Mouse (Mus musculus) lung, embryonic 14.5 days (tissue): Measurements from ENCODE around the gene Hamp. TPM values are rescaled to one million over a fixed set of nuclear protein-coding genes. Genes with fewer than 3 reads are reported as not detected.
"Not testable (repeated sequence)": the region's sequence is repeated elsewhere in the genome, so short reads cannot be mapped to it uniquely, and the experiment has no call there.

Source experiments
- ATAC-seq: fragments of 200-750 bp; cut with Nextera tagmentation; 2 replicates; pipeline ENCODE4 v1.8.0; 2017; ENCODE audit warnings: mild to moderate bottlenecking, moderate TSS enrichment, moderate library complexity; ENCODE audit not compliant: insufficient read depth
- DNase-seq: peaks from one replicate; pipeline ENCODE4 v3.0.0-alpha.2; 2015
- H3K27ac ChIP-seq: fragments of 300-500 bp; sonication (generic); 2 replicates; pipeline ENCODE4 v1.5.1; 2014; ENCODE audit warnings: low read depth, mild to moderate bottlenecking, moderate library complexity
- H3K27me3 ChIP-seq: fragments of 300-500 bp; sonication (generic); 2 replicates; pipeline ENCODE4 v1.6.1; 2014; ENCODE audit warnings: low read length, control low read depth; ENCODE audit not compliant: insufficient read depth
- H3K36me3 ChIP-seq: fragments of 300-500 bp; sonication (generic); 2 replicates; pipeline ENCODE4 v1.6.1; 2014; ENCODE audit warnings: control low read depth; ENCODE audit not compliant: insufficient read depth
- H3K4me1 ChIP-seq: fragments of 300-500 bp; sonication (generic); 2 replicates; pipeline ENCODE4 v1.6.1; 2014; ENCODE audit warnings: antibody characterized with exemption, control low read depth; ENCODE audit not compliant: insufficient read depth
- H3K4me2 ChIP-seq: fragments of 300-500 bp; sonication (generic); 2 replicates; pipeline ENCODE4 v1.6.1; 2014; ENCODE audit warnings: mild to moderate bottlenecking
- H3K4me3 ChIP-seq: fragments of 300-500 bp; sonication (generic); 2 replicates; pipeline ENCODE4 v1.5.1; 2014; ENCODE audit warnings: low read depth, low read length
- H3K9ac ChIP-seq: fragments of 300-500 bp; sonication (generic); 2 replicates; pipeline ENCODE4 v1.6.1; 2014
- H3K9me3 ChIP-seq: fragments of 300-500 bp; sonication (generic); 2 replicates; pipeline ENCODE4 v1.6.1; 2016; ENCODE audit warnings: low read depth, low read length, control low read depth
- CTCF ChIP-seq: IDR thresholded peaks from 2 replicates; pipeline ENCODE4 v1.5.1; 2016; ENCODE audit warnings: antibody characterized with exemption, low read depth
- WGBS: fragments of 180-500 bp; shearing (Covaris S2); extraction: QIAGEN DNeasy Blood & Tissue Kit; methylation state at CpG from one replicate; pipeline ENCODE4 v1.1.7; 2014; 5-methylcytosine and 5-hydroxymethylcytosine counted together
- polyA plus RNA-seq: library from polyadenylated mRNA; unstranded; fragments of >200 nt; fragmentation: Nextera tagmentation; extraction: Ambion mirVana; gene quantifications from 2 replicates; pipeline ENCODE4 v1.2.1, GENCODE M21; 2014

The Hamp gene
- polyA plus RNA-seq, 1 experiment from 2014 or later, result not detected

DNA sequence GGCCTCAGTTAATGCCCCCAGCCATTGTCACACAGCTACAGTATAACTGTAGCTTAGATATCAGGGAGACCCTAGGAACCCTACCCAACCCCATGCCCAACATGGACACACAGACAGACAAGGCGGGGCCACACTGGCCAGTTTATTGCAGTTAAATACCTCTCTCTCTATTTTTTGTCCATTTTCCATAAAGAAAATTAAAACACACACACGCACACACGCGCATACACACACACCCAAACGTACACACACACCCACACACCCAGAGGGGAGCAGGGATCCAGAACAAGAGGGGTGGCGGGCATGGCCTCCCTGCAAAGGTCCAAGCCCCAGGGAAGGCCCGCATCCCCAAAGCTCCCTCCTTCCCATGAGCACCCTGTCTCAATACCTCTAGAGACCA is 2.0 kb upstream of the Hamp start:
- WGBS, result 93% methylated on average over 7 of the region's 7 CpGs
- no peak for TF ChIP-seq CTCF
- peaks cover 33% of the 10 kb centered on the region for H3K36me3 ChIP-seq
- no peak for ATAC-seq
- H3K4me3 ChIP-seq, result no peak overlapping the region
- H3K9ac ChIP-seq, result no peak overlapping the region
- H3K4me1 ChIP-seq, result no peaks in the 10 kb centered on the region
- no peak overlapping the region for H3K27ac ChIP-seq
- H3K4me2 ChIP-seq, result no peak overlapping the region
- no peaks in the 10 kb centered on the region for H3K27me3 ChIP-seq
- no peaks in the 10 kb centered on the region for H3K9me3 ChIP-seq
- DNase-seq, result no peak

DNA sequence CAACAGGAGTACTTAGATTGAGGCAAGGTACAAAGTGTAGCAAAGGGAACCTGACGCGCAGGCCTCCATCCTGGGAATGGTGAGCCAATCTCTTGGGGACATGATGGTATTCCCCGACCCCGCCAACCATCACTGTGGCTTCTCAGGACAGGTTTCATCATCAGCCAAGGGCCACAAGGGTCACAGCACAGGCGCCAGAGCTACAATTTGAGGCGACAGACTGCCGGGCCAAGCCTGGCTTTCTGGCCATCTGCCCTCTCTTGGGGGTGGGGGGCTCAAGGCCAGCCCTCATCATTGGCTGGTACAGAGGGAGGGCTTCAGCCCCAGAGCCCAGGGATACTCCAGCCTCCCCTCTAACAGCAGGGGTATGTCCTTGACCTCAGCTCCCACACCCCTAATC is 1.6 kb upstream of the Hamp start:
- H3K27me3 ChIP-seq, H3K4me2 ChIP-seq, DNase-seq, H3K4me1 ChIP-seq, H3K9me3 ChIP-seq, H3K9ac ChIP-seq, H3K27ac ChIP-seq, H3K4me3 ChIP-seq, ATAC-seq: not testable (repeated sequence)
- peaks cover 29% of the 10 kb centered on the region for H3K36me3 ChIP-seq
- 77% methylated on average over 7 of the region's 7 CpGs for WGBS

DNA sequence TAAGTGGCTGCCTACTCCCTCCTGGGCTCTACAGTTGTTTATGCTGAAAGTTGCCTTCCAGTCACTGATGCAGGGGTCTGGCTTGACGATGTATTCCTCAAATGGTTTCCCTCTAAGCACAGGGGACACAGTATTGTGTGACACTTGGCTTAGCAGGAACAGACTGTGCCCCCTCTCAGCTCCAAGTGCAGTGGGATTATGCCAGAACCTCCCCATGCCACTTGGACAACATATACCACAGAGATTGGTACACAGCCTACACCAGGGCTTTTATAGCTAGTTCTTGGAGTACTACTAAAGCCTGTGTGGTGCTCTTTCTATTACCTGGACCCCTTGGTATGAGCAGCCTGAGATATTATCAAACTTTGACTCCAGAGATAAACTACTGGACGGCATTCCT is 874 bp upstream of the Hamp start:
- not testable (repeated sequence) for H3K27ac ChIP-seq, DNase-seq, H3K4me2 ChIP-seq, H3K4me3 ChIP-seq, H3K9me3 ChIP-seq, H3K4me1 ChIP-seq, ATAC-seq, H3K27me3 ChIP-seq, H3K9ac ChIP-seq
- WGBS, result 46% methylated on average over 2 of the region's 2 CpGs
- peaks cover 23% of the 10 kb centered on the region for H3K36me3 ChIP-seq

DNA sequence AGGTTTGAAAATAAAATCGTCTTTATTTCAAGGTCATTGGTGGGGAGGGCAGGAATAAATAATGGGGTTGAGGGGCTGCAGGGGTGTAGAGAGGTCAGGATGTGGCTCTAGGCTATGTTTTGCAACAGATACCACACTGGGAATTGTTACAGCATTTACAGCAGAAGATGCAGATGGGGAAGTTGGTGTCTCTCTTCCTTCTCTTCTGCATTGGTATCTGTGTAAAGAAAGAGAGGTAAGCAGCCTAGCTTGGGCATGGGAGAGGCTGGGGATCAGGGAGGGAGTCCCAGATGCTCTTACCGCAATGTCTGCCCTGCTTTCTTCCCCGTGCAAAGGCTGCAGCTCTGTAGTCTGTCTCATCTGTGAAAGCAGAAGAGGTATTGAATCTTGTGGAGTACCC is 1.5 kb downstream of the Hamp start:
- not testable (repeated sequence) for H3K9ac ChIP-seq, H3K4me3 ChIP-seq, H3K27ac ChIP-seq, H3K4me1 ChIP-seq, ATAC-seq, H3K9me3 ChIP-seq, H3K4me2 ChIP-seq, DNase-seq, H3K27me3 ChIP-seq
- WGBS, result 51% methylated on average over 3 of the region's 3 CpGs
- peaks cover 11% of the 10 kb centered on the region; the same call in 1 of the 2 replicates for H3K36me3 ChIP-seq

DNA sequence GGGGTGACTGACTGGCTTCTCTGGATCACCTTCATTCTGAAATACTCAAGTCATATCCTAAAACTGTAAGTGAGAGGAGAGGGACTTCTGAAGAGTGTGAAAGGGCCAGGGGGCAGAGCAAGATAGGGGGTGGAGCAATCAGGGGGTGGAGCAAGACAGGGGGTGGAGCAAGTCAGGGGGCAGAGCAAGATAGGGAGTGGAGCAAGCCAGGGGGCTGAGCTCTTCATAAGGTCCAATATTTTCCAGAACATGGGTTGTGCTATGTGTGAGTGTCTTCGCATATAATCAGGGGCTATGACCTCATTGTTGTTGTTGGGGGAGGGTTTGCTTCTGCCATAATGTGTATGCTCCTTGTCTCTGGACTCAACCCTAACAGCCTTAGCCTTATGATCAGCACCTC is 3.8 kb downstream of the Hamp start:
- ATAC-seq, H3K36me3 ChIP-seq, H3K4me2 ChIP-seq, H3K9ac ChIP-seq, DNase-seq, H3K27ac ChIP-seq, H3K27me3 ChIP-seq, H3K4me1 ChIP-seq, H3K4me3 ChIP-seq, H3K9me3 ChIP-seq: not testable (repeated sequence)
- WGBS, result 81% methylated on average over 1 of the region's 1 CpGs

DNA sequence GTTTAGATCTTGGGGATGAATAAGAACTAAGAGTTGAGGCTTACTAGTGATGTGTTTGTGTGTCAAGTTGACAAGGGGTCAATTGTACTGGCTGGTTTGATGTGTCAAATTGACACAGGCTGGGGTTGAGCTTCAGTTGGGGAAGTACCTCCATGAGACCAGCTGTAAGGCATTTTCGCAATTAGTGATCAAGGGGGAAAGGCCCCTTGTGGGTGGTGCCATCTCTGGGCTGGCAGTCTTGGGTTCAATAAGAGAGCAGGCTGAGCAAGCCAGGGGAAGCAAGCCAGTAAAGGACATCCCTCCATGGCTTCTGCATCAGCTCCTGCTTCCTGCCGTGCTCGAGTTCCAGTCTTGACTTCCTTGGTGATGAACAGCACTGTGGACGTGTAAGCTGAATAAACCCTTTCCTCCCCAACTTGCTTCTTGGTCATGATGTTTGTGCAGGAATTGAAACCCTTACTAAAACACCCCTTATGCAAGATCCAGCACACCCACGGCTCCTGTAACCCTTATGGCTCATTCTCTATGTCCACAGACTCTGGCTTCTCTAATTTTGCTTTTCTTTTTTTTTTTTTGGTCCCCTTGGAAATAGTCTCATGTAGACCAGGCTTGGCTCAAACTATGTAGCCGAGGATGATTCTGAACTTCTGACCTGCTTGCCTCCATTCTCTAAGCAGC is 8.3 kb downstream of the Hamp start:
- not testable (repeated sequence) for H3K9me3 ChIP-seq, ATAC-seq, H3K36me3 ChIP-seq, DNase-seq, H3K4me1 ChIP-seq, H3K4me3 ChIP-seq, H3K4me2 ChIP-seq, H3K27ac ChIP-seq, H3K9ac ChIP-seq, H3K27me3 ChIP-seq
- 60% methylated on average over 6 of the region's 6 CpGs for WGBS

DNA sequence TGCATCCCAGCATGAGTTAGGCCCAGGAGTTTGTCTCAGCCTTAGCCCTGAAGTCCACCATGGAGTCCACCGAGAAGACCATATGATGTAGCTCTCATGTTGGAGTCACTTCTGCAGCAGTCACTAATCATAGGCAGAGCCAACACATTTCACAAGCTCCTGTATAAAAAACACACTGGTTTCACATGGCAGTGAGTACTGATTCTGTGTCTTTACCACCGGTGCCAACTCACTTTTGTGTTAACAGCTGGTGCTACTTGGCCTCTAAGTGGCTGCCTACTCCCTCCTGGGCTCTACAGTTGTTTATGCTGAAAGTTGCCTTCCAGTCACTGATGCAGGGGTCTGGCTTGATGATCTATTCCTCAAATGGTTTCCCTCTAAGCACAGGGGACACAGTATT is 19.3 kb downstream of the Hamp start, which contains the start of gene Hamp2:
Gene Hamp2, minus strand, starts transcription at position 101 of the 400 bp plus-strand sequence.
- not testable (repeated sequence) for H3K27me3 ChIP-seq, H3K9me3 ChIP-seq, ATAC-seq, H3K4me2 ChIP-seq, H3K4me1 ChIP-seq, H3K27ac ChIP-seq, H3K4me3 ChIP-seq, H3K36me3 ChIP-seq, H3K9ac ChIP-seq, DNase-seq
- 85% methylated on average over 2 of the region's 2 CpGs for WGBS

DNA sequence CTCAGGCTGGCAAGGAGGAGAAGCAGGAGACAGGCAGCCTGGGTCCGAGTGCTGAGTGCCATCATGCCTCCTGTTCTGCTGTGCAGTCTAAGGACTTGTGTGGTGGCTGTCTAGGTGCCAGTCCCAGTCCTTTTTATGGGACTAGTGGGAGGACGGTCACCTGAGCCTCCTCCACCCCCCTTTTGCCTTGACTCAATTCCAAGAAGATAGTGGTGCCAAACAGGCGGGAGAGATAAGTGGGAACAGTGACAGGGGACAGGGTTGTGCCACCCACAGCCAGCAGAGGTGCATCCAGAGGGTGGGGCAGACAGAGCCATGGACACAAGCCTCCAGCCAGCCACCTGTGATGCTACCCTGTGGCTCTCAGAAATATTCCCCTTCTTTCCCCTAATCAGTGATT is 19.8 kb downstream of the Hamp start:
- H3K4me1 ChIP-seq, result no peaks in the 10 kb centered on the region
- no peak overlapping the region for H3K9ac ChIP-seq
- DNase-seq, result no peak
- H3K27me3 ChIP-seq, result no peaks in the 10 kb centered on the region
- 46% methylated on average over 3 of the region's 3 CpGs for WGBS
- no peak overlapping the region for H3K4me2 ChIP-seq
- TF ChIP-seq CTCF, result no peak
- H3K27ac ChIP-seq, result no peak overlapping the region
- no peaks in the 10 kb centered on the region for H3K9me3 ChIP-seq
- no peak overlapping the region for H3K4me3 ChIP-seq
- ATAC-seq, result no peak
- H3K36me3 ChIP-seq, result no peaks in the 10 kb centered on the region

DNA sequence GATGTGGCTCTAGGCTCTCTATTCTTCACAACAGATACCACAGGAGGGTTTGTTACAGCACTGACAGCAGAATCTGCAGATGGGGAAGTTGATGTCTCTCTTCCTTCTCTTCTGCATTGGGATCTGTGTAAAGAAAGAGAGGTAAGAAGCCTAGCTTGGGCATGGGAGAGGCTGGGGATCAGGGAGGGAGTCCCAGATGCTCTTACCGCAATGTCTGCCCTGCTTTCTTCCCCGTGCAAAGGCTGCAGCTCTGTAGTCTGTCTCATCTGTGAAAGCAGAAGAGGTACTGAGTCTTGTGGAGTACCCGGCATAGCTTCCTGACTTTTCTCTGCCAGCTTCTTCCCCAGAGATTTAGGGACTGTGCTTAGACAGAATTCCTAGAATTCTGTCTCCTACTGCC is 21.3 kb downstream of the Hamp start:
- not testable (repeated sequence) for H3K4me3 ChIP-seq, DNase-seq
- 41% methylated on average over 3 of the region's 3 CpGs for WGBS

More for the DNA sequence above, 21.3 kb downstream of the Hamp start:
- not testable (repeated sequence) for H3K27ac ChIP-seq, H3K4me2 ChIP-seq, H3K9ac ChIP-seq, H3K36me3 ChIP-seq, H3K4me1 ChIP-seq, H3K27me3 ChIP-seq, ATAC-seq, H3K9me3 ChIP-seq
